Mouse (Mus musculus): ENCODE data around the gene Gm20425.

DNA sequence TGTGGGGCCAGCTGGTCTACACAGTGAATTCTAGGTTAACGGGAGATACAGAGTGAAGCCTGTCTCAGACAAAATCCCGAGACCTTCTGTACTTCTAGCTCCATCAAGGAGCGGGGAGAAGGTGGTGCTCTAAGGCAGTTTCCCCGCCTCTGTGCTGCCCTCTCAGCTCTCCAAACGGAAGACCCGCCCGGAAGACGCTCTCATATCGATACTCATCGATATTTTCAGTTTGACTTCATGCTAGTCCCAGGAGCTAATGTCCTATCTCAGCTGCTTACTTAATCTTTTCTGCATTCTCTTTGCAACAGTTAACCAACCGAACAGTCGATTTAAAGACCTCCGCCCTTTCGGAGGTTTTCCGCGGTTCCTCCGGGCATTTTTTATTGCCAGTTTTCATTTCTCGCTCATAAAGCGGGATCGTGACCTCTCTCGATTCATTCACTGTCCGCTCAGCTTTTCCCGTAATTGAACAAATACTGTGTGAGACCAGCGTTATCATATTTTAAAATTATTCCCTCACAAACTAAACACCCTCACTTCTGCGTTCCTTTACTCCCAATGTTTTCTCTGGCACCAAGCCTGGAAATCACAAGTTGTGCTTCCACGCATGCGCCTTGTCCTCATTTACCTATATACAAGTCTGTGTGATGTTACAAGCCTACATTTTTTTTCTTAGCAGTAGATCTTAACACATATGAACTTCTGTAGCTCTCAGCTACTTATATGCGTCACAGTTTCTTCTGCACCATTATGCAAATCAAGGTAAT, 17.3 kb downstream of the Gm20425 start:
- TF ChIP-seq MAFK (IDR thresholded peaks at IDR 0.05; ENCODE audit: insufficient read depth, low read depth, low read length) (no peak), CHD2 (IDR thresholded peaks at IDR 0.05; ENCODE audit: low read depth, low read length) (no peak)

Data from ES-E14 (cell line).